Mouse (Mus musculus): Measurements from ENCODE around the gene Zfp598.
"Not testable (repeated sequence)": the region's sequence is repeated elsewhere in the genome, so short reads cannot be mapped to it uniquely, and the experiment has no call there.

Zfp598 gene

GRCm38 (mm10) chr17:24646381-24646780 is 23.1 kb upstream of the Zfp598 start:
- no peak for DNase-seq (ENCODE audit: extremely low spot score)

GRCm38 (mm10) chr17:24647493-24647892 is 22.0 kb upstream of the Zfp598 start:
- DNase-seq (ENCODE audit: extremely low spot score): no peak

- no peak for DNase-seq (ENCODE audit: extremely low spot score)
These were observed 20.6 kb upstream of the Zfp598 start for GRCm38 (mm10) chr17:24648731-24649377.

GRCm38 (mm10) chr17:24649581-24650069 is 19.9 kb upstream of the Zfp598 start:
- DNase-seq (ENCODE audit: extremely low spot score): peak; percentile 32

GRCm38 (mm10) chr17:24650070-24650616 is 19.3 kb upstream of the Zfp598 start, which contains the start of gene Slc9a3r2:
TSS of gene Slc9a3r2 (minus strand) at chr17:24650327.
- peak; percentile 77 for DNase-seq (ENCODE audit: extremely low spot score)

GRCm38 (mm10) chr17:24650766-24651165 is 18.7 kb upstream of the Zfp598 start:
- no peak for DNase-seq (ENCODE audit: extremely low spot score)

GRCm38 (mm10) chr17:24651835-24652234 is 17.7 kb upstream of the Zfp598 start:
- DNase-seq (ENCODE audit: extremely low spot score): no peak

- peak; percentile 87 for DNase-seq (ENCODE audit: extremely low spot score)
These were observed 15.3 kb upstream of the Zfp598 start for GRCm38 (mm10) chr17:24653967-24654710.

- no peak for DNase-seq (ENCODE audit: extremely low spot score)
These were observed 14.5 kb upstream of the Zfp598 start for GRCm38 (mm10) chr17:24654969-24655368.

- peak; percentile 35 for DNase-seq (ENCODE audit: extremely low spot score)
These were observed 11.3 kb upstream of the Zfp598 start, which contains the start of gene Npw for GRCm38 (mm10) chr17:24658017-24658758. TSS of gene Npw (minus strand) at chr17:24658457.

GRCm38 (mm10) chr17:24667011-24667410 is 2.5 kb upstream of the Zfp598 start:
- DNase-seq (ENCODE audit: extremely low spot score): not testable (repeated sequence)

GRCm38 (mm10) chr17:24667416-24667815 is 2.1 kb upstream of the Zfp598 start:
- DNase-seq (ENCODE audit: extremely low spot score): peak; percentile 56

- not testable (repeated sequence) for DNase-seq (ENCODE audit: extremely low spot score)
These were observed 308 bp upstream of the Zfp598 start for GRCm38 (mm10) chr17:24669214-24669544.

- DNase-seq (ENCODE audit: extremely low spot score): no peak
These were observed 858 bp downstream of the Zfp598 start for GRCm38 (mm10) chr17:24670246-24670844.

GRCm38 (mm10) chr17:24671346-24671745 is 1.9 kb downstream of the Zfp598 start:
- no peak for DNase-seq (ENCODE audit: extremely low spot score)

GRCm38 (mm10) chr17:24672141-24672540 is 2.7 kb downstream of the Zfp598 start:
- no peak for DNase-seq (ENCODE audit: extremely low spot score)

GRCm38 (mm10) chr17:24674277-24674676 is 4.8 kb downstream of the Zfp598 start:
- DNase-seq (ENCODE audit: extremely low spot score): no peak

- DNase-seq (ENCODE audit: extremely low spot score): peak; percentile 69
These were observed 6.7 kb downstream of the Zfp598 start for GRCm38 (mm10) chr17:24676187-24676586.

- no peak for DNase-seq (ENCODE audit: extremely low spot score)
These were observed 7.4 kb downstream of the Zfp598 start for GRCm38 (mm10) chr17:24676877-24677276.

GRCm38 (mm10) chr17:24677500-24678080 is 8.1 kb downstream of the Zfp598 start:
- no peak for DNase-seq (ENCODE audit: extremely low spot score)

- DNase-seq (ENCODE audit: extremely low spot score): peak; percentile 45
These were observed 17.0 kb downstream of the Zfp598 start for GRCm38 (mm10) chr17:24686514-24686913.

Measured in embryo, embryonic 9.5 days (tissue).